Mouse (Mus musculus): ENCODE results near the gene Slc28a2. TPM values are rescaled to one million over a fixed set of nuclear protein-coding genes. Genes with fewer than 3 reads are reported as not detected.
"Not testable (repeated sequence)": the region's sequence is repeated elsewhere in the genome, so short reads cannot be mapped to it uniquely, and the experiment has no call there.

The Slc28a2 gene
- polyA plus RNA-seq, 1 experiment from 2014 or later: not detected

DNA sequence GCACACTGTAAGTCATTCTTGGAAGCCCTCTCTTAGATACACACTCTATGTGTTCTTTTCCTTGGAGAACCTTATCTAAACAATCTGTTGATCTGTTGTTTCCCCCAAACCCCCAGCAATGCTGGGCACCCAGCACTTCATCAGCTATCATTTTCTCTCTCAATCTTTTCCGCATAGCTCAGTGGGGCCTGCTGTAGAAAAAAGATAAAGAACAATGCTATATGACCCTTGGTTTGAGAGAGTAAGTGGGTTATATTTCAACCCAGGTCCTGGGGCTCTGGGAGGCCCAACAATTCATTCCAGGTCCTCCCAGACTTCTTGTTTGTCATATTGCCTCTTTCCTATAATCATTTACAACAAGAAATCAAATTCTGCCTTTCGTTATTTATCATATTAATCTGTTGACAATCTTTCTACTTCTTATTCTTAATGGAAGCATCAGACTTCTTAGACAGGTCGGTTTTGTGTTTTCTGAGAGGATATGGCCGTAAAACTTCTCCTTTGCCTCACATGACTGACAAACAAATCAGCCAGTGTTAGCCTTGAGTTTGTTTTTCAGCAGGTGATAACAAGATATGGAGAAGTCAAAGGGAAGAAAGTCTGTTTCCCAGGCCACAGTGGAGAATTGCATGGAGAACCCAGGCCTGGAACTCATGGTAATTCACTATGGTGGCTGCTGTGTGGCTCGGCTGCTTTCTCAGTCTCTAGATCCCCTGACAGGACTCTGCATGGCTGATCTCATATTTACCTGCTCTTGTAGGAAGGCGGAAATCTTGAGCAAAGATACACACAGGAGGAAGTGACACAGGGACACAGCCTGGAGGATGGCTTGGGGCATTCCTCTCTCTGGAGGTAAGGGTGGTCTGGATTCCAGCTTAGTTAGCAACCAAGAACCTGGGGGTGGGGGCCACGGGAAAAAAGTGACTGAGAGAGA, 15.0 kb downstream of the Slc28a2 start:
- DNase-seq (no peak), ATAC-seq (ENCODE audit: low FRiP score, low TSS enrichment) (no peak)
- Histone ChIP-seq H3K27me3 (ENCODE audit: control insufficient read depth, insufficient read depth, low read length) (no peaks in the 10 kb centered on the region), H3K4me1 (ENCODE audit: control insufficient read depth, insufficient read depth, low read length) (no peaks in the 10 kb centered on the region), H3K4me3 (replicated peaks; ENCODE audit: low read depth, low read length) (no peak overlapping the region), H3K36me3 (ENCODE audit: control insufficient read depth, insufficient read depth, low read length) (no peaks in the 10 kb centered on the region), H3K4me2 (ENCODE audit: low read length) (no peak overlapping the region), H3K9ac (replicated peaks; ENCODE audit: low read length) (no peak overlapping the region), H3K9me3 (ENCODE audit: control insufficient read depth, low read length) (no peaks in the 10 kb centered on the region), H3K27ac (replicated peaks; ENCODE audit: low read depth, low read length) (no peak overlapping the region)
- WGBS: 82% methylated on average over 7 of the region's 7 CpGs

DNA sequence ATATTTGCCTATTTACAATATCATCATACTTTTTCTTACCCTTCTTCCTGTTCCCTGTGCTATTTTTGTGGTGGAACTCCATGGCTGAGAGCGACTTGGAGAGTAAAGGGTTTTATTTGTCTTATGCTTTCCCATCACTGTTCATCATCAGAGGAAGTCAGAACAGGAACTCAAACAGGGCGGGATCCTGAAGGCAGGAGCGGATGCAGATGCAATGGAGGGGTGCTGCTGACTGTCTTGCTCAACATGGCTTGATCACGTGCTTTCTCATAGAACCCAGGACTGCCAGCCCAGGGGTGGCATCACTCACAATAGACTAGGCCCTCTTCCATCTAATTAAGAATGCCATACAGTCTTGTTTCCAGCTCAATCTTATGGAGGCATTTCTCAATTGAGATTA, 24.1 kb downstream of the Slc28a2 start:
- no peak overlapping the region for H3K4me3 ChIP-seq (replicated peaks; ENCODE audit: low read depth, low read length)
- H3K4me2 ChIP-seq (ENCODE audit: low read length): no peak overlapping the region
- ATAC-seq (ENCODE audit: low FRiP score, low TSS enrichment) (no peak), DNase-seq (no peak)
- no peaks in the 10 kb centered on the region for H3K36me3 ChIP-seq (ENCODE audit: control insufficient read depth, insufficient read depth, low read length)
- no peak overlapping the region for H3K27ac ChIP-seq (replicated peaks; ENCODE audit: low read depth, low read length)
- no peaks in the 10 kb centered on the region for H3K9me3 ChIP-seq (ENCODE audit: control insufficient read depth, low read length)
- no peaks in the 10 kb centered on the region for H3K4me1 ChIP-seq (ENCODE audit: control insufficient read depth, insufficient read depth, low read length)
- no peaks in the 10 kb centered on the region for H3K27me3 ChIP-seq (ENCODE audit: control insufficient read depth, insufficient read depth, low read length)
- 90% methylated on average over 4 of the region's 4 CpGs for WGBS
- no peak overlapping the region for H3K9ac ChIP-seq (replicated peaks; ENCODE audit: low read length)

DNA sequence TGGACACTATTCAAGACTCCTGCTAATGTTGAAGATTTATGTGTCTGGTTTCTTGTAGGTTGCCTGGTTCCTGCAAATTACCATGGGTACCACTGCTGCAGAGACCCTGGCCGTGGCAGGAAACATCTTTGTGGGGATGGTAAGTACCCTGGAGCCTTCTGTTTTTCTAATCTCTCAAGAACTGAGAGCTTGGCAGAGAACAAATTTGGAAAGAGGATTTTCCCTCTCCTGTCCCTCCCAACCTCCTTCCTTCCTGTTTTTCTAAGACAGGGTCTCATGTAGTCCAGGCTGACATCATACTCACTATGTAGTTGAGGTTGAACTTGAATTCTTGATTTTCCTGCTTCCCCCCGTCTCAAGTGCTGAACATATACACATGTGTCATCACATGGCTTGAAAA, 26.1 kb downstream of the Slc28a2 start:
- H3K36me3 ChIP-seq (ENCODE audit: control insufficient read depth, insufficient read depth, low read length): no peaks in the 10 kb centered on the region
- DNase-seq: no peak
- no peaks in the 10 kb centered on the region for H3K9me3 ChIP-seq (ENCODE audit: control insufficient read depth, low read length)
- no peak overlapping the region for H3K4me3 ChIP-seq (replicated peaks; ENCODE audit: low read depth, low read length)
- no peaks in the 10 kb centered on the region for H3K4me1 ChIP-seq (ENCODE audit: control insufficient read depth, insufficient read depth, low read length)
- H3K4me2 ChIP-seq (ENCODE audit: low read length): no peak overlapping the region
- no peaks in the 10 kb centered on the region for H3K27me3 ChIP-seq (ENCODE audit: control insufficient read depth, insufficient read depth, low read length)
- 70% methylated on average over 2 of the region's 2 CpGs for WGBS
- ATAC-seq (ENCODE audit: low FRiP score, low TSS enrichment): no peak
- no peak overlapping the region for H3K9ac ChIP-seq (replicated peaks; ENCODE audit: low read length)
- H3K27ac ChIP-seq (replicated peaks; ENCODE audit: low read depth, low read length): no peak overlapping the region

DNA sequence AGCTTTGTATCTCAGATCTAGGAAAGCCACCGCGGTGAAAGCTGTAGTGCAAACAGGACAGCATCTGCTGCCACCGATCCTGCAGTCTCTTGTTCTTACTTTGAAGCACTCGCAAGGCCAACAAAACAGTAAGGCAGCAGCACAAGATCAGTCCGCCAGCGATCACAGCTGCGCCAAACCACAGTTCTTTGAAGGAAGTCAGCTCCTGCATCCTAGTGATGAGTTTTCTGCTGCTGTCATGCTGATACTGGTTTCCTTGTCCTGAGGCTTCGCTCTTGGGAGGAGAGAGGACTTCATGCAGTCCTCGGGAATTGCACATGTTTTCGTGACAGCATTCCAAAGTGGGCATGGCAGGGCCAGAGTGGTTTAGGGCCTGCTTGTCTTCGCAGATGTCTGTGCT, 40.6 kb downstream of the Slc28a2 start:
- peak overlapping the region; percentile 85 for H3K4me2 ChIP-seq (ENCODE audit: low read length)
- WGBS: 26% methylated on average over 11 of the region's 11 CpGs
- peak overlapping the region; percentile 52 for H3K9ac ChIP-seq (replicated peaks; ENCODE audit: low read length)
- ATAC-seq (ENCODE audit: low FRiP score, low TSS enrichment) (no peak), DNase-seq (peak; percentile 21)
- 0 out of 2 replicates have a peak, but pooled peaks cover 7% of the 10 kb centered on the region for H3K4me1 ChIP-seq (ENCODE audit: control insufficient read depth, insufficient read depth, low read length)
- H3K27me3 ChIP-seq (ENCODE audit: control insufficient read depth, insufficient read depth, low read length): no peaks in the 10 kb centered on the region
- H3K36me3 ChIP-seq (ENCODE audit: control insufficient read depth, insufficient read depth, low read length): no peaks in the 10 kb centered on the region
- peak overlapping the region; percentile 49 for H3K4me3 ChIP-seq (replicated peaks; ENCODE audit: low read depth, low read length)
- no peak overlapping the region for H3K27ac ChIP-seq (replicated peaks; ENCODE audit: low read depth, low read length)
- no peaks in the 10 kb centered on the region for H3K9me3 ChIP-seq (ENCODE audit: control insufficient read depth, low read length)

DNA sequence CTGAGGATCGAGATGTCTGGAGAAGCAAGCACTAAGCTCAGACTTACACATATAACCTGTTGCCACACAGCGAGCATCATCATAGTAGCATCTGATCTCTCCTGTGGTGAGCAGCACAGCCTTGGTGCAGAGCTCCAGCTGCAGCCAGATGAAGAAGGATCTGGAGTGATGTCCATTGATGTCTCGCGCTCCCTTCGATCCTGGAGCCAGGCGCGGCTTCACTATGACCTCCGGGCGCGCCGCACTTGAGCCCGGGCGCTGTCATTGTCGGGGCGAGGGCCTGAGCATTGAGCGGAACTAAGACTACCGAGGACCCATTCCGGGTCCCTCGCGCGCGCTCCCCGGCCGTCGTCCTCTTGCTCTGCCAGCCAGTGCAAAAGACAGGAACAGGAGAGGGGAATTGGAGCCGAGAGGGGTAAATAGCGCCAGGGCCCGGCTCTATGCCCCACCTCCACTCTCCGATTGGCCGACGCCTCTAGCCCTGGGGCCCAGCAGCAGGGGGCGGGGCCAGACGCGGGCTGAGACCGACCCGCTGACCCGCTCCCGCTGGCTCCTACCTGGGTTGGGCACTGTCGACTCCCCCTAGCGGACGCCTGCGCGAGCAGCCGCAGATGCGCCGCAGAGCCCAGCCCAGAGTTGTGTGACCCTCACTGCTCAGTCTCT, 41.2 kb downstream of the Slc28a2 start:
- peak; percentile 94 for DNase-seq
- peak overlapping the region; percentile 85 for H3K4me2 ChIP-seq (ENCODE audit: low read length)
- H3K9me3 ChIP-seq (ENCODE audit: control insufficient read depth, low read length): no peaks in the 10 kb centered on the region
- WGBS: under 1% methylated on average over 46 of the region's 46 CpGs
- no peaks in the 10 kb centered on the region for H3K27me3 ChIP-seq (ENCODE audit: control insufficient read depth, insufficient read depth, low read length)
- peak overlapping the region; percentile 52 for H3K9ac ChIP-seq (replicated peaks; ENCODE audit: low read length)
- 0 out of 2 replicates have a peak, but pooled peaks cover 7% of the 10 kb centered on the region for H3K4me1 ChIP-seq (ENCODE audit: control insufficient read depth, insufficient read depth, low read length)
- peak overlapping the region; percentile 49 for H3K4me3 ChIP-seq (replicated peaks; ENCODE audit: low read depth, low read length)
- ATAC-seq (ENCODE audit: low FRiP score, low TSS enrichment): peak; percentile 100
- H3K27ac ChIP-seq (replicated peaks; ENCODE audit: low read depth, low read length): no peak overlapping the region
- H3K36me3 ChIP-seq (ENCODE audit: control insufficient read depth, insufficient read depth, low read length): no peaks in the 10 kb centered on the region

DNA sequence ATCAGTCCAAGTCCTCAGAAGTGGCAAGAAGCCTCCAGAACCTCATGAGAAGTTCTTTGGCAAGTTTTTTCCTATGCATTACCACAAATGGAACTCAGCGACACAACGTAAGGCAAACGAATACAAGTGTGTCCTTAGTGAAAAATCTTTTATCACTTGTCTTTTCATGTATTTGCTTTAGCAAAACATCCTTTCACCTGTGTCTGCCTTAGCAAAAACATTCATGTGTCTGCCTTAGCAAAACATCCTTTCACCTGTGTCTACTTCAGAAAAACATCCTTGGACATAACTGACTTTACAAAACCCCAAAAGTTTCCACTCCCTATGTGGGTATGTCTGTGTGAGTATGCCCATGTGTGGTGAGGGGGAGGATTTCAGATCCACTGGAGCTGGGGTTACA, 42.9 kb downstream of the Slc28a2 start:
- DNase-seq: no peak
- H3K27ac ChIP-seq (replicated peaks; ENCODE audit: low read depth, low read length): no peak overlapping the region
- no peaks in the 10 kb centered on the region for H3K27me3 ChIP-seq (ENCODE audit: control insufficient read depth, insufficient read depth, low read length)
- H3K9ac ChIP-seq (replicated peaks; ENCODE audit: low read length): no peak overlapping the region
- no peaks in the 10 kb centered on the region for H3K36me3 ChIP-seq (ENCODE audit: control insufficient read depth, insufficient read depth, low read length)
- 96% methylated on average over 3 of the region's 3 CpGs for WGBS
- H3K9me3 ChIP-seq (ENCODE audit: control insufficient read depth, low read length): no peaks in the 10 kb centered on the region
- H3K4me3 ChIP-seq (replicated peaks; ENCODE audit: low read depth, low read length): no peak overlapping the region
- no peak for ATAC-seq (ENCODE audit: low FRiP score, low TSS enrichment)
- H3K4me1 ChIP-seq (ENCODE audit: control insufficient read depth, insufficient read depth, low read length): 0 out of 2 replicates have a peak, but pooled peaks cover 7% of the 10 kb centered on the region
- no peak overlapping the region for H3K4me2 ChIP-seq (ENCODE audit: low read length)

DNA sequence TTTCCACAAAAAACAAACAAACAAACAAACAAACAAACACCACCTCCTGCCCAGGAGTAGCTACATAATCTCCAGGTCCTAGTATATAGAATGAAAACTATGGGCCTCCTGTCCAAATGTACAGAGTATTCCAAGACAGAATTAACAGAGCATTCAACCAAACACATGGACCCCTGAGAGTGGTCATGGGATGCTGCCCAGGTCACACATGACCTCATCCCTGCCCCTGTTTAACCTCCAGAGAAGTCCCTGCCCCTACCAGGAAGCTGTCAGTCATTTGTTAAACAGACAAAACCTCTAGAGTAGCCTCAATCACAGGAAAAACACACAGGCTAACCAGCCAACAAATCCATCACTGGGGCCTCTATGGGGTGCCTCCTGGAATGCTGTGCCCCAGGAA, 50.3 kb downstream of the Slc28a2 start:
- H3K27ac ChIP-seq (replicated peaks; ENCODE audit: low read depth, low read length): no peak overlapping the region
- H3K4me2 ChIP-seq (ENCODE audit: low read length): no peak overlapping the region
- H3K36me3 ChIP-seq (ENCODE audit: control insufficient read depth, insufficient read depth, low read length): no peaks in the 10 kb centered on the region
- no peak overlapping the region for H3K4me3 ChIP-seq (replicated peaks; ENCODE audit: low read depth, low read length)
- no peaks in the 10 kb centered on the region for H3K4me1 ChIP-seq (ENCODE audit: control insufficient read depth, insufficient read depth, low read length)
- DNase-seq: no peak
- ATAC-seq (ENCODE audit: low FRiP score, low TSS enrichment): no peak
- no peaks in the 10 kb centered on the region for H3K9me3 ChIP-seq (ENCODE audit: control insufficient read depth, low read length)
- no peaks in the 10 kb centered on the region for H3K27me3 ChIP-seq (ENCODE audit: control insufficient read depth, insufficient read depth, low read length)
- no peak overlapping the region for H3K9ac ChIP-seq (replicated peaks; ENCODE audit: low read length)

DNA sequence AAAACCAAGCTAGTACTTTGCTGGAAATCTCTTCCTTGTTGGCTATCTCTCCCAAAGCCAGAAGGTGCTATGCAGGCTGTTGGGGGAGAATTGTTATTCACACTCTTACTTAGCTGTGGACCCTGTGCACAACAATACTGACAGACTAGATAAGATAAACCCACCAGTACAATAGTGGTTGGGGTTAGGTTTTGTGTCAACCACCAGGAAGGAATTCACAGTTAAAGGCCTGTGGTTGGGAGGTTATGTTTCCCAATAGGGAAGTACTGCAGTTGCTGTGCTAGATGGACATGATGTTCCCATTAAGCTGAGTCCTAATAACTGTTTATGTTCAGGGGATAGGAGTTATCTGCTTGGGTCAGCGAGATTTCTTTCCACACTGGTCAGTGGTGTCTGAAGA, 57.5 kb downstream of the Slc28a2 start:
- DNase-seq: not testable (repeated sequence)

More for the DNA sequence above, 57.5 kb downstream of the Slc28a2 start:
- not testable (repeated sequence) for H3K4me2 ChIP-seq (ENCODE audit: low read length); H3K9me3 ChIP-seq (ENCODE audit: control insufficient read depth, low read length); H3K27ac ChIP-seq (replicated peaks; ENCODE audit: low read depth, low read length); H3K36me3 ChIP-seq (ENCODE audit: control insufficient read depth, insufficient read depth, low read length); H3K4me3 ChIP-seq (replicated peaks; ENCODE audit: low read depth, low read length); ATAC-seq (ENCODE audit: low FRiP score, low TSS enrichment); H3K27me3 ChIP-seq (ENCODE audit: control insufficient read depth, insufficient read depth, low read length); H3K4me1 ChIP-seq (ENCODE audit: control insufficient read depth, insufficient read depth, low read length); H3K9ac ChIP-seq (replicated peaks; ENCODE audit: low read length)
- 81% methylated on average over 1 of the region's 1 CpGs for WGBS

Measured in midbrain, embryonic 14.5 days (tissue).